Mouse (Mus musculus): ENCODE measurements around the gene Pagr1a. TPM values are rescaled to one million over a fixed set of nuclear protein-coding genes. Genes with fewer than 3 reads are reported as not detected.
A peak's percentile ranks its signal among the peaks of the same experiment; 100 is the strongest.

Gene Pagr1a
- polyA plus RNA-seq, 1 experiment from 2014 or later: 103 TPM

DNA sequence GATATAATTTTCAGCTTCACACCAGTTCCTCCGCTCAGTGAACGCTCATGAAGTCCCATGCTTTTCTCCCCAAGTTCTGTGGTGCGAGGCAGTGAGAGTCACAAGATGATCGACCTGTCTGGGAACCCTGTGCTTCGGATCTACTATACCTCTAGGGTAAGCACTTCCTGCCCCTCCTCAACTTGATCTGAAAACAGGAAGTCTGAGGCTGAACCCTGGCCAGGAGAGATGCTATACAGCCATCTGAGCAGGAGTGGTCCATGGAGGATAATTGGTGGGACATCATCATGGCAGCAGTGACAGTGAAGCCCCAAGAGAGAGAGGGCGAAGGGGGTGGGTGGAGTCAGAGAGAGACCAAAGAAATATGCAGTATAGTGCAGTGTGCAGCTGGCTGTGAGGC is 38.3 kb downstream of the Pagr1a start:
- peaks cover 17% of the 10 kb centered on the region for H3K4me1 ChIP-seq
- H3K4me3 ChIP-seq: no peak overlapping the region
- no peaks in the 10 kb centered on the region for H3K27me3 ChIP-seq (ENCODE audit: low read depth, poor library complexity, severe bottlenecking)
- no peak overlapping the region for H3K27ac ChIP-seq (replicated peaks)
- peaks cover 39% of the 10 kb centered on the region for H3K36me3 ChIP-seq
- no peak for DNase-seq (ENCODE audit: low spot score)
- WGBS: 95% methylated on average over 6 of the region's 6 CpGs
- no peaks in the 10 kb centered on the region for H3K9me3 ChIP-seq (replicated peaks)

DNA sequence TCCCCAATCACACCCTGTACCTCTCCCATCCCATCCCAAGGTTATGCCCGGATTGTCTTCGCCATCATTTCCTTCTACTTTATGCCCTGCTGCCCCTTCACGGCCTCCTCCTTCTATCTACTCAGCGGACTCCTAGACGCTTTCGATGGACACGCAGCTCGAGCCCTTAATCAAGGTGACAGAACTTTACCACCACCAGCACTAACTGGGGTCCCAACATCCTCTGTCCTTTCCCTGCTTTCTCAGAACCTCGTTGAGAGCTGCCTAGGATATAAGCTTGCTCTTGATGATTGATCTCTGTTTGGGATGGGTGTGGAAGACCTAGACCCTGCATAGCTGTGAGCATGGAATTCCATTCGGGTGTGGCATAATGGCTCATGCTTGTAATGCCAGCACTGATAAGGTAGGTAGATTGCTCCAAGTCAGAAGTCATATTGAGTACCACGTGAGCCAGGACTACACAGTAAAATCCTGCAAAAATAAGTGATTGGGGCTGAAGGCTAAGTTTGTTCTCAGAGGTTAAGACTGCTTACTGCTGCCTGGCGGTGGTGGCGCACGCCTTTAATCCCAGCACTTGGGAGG is 40.2 kb downstream of the Pagr1a start:
- Histone ChIP-seq H3K9me3 (replicated peaks) (no peaks in the 10 kb centered on the region), H3K36me3 (peaks cover 39% of the 10 kb centered on the region), H3K27me3 (ENCODE audit: low read depth, poor library complexity, severe bottlenecking) (no peaks in the 10 kb centered on the region), H3K27ac (replicated peaks) (peak overlapping the region; percentile 99), H3K4me3 (peak overlapping the region; percentile 99), H3K4me1 (peaks cover 17% of the 10 kb centered on the region)
- no peak for DNase-seq (ENCODE audit: low spot score)
- WGBS: 29% methylated on average over 14 of the region's 14 CpGs

DNA sequence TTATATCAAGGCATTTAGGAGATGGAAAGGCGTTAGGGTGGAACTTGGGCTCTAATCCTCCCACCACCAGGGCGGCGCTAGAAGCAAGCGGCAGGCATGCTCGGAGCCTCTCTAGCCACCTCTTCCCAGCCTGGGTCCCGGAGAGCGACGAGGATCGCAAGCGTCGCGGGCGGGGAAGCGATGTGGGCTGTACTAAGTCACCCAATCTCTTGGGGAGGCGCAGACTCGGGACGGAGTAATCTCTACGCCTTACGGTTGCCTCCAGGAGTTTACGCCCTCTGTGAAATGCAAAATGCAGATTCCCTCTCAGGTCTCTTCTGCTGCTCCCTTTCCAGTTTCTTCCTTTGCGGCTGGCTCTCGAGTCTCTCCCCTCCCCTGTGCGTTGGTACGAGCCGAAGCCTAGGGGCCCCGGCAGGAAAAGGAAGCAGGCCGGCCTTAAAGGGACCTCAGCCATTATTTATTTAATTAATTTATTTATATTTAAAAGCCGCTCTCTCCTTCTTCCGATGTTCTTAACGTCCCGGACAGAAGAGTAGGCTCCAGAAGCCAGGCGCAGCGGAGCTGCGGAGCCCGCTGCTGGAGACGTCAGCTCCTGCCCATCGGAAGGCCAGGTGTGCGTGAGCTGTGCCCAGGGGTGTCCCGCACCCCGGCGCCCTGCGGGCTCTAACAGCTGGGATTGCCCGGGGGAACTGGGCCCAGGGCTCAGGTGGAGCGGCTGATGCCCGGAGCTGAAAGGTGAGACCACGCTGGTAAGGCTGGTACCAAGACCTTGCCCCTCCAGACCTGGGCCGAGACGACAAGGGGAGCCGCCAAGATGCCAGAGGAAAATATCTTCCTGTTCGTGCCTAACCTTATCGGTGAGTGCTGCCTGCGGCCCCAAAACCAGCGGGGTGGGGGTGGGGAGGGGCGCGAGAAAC is 40.9 kb downstream of the Pagr1a start, which contains the start of gene Cdiptos:
Gene Cdiptos, minus strand, starts transcription at position 149 of the 917 bp plus-strand sequence.
- under 1% methylated on average over 55 of the region's 55 CpGs for WGBS

DNA sequence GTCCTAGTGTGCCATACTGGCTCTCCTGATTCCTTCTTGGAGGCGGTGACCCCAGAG is 41.4 kb downstream of the Pagr1a start, which contains the start of gene Cdipt:
Gene Cdipt, plus strand, starts transcription at position 22 of the 57 bp plus-strand sequence.
- Histone ChIP-seq H3K27me3 (ENCODE audit: low read depth, poor library complexity, severe bottlenecking) (no peaks in the 10 kb centered on the region), H3K4me3 (peak within 1 kb of the TSS; percentile 99), H3K9me3 (replicated peaks) (no peaks in the 10 kb centered on the region), H3K4me1 (peaks cover 17% of the 10 kb centered on the region), H3K27ac (replicated peaks) (peak within 1 kb of the TSS; percentile 99), H3K36me3 (peaks cover 31% of the 10 kb centered on the region)
- 0% methylated on average over 1 of the region's 1 CpGs for WGBS
- DNase-seq (ENCODE audit: low spot score): no peak

More for the DNA sequence above, 40.9 kb downstream of the Pagr1a start, which contains the start of gene Cdiptos:
- peaks cover 36% of the 10 kb centered on the region for H3K36me3 ChIP-seq
- H3K27me3 ChIP-seq (ENCODE audit: low read depth, poor library complexity, severe bottlenecking): no peaks in the 10 kb centered on the region
- peak; percentile 97 for DNase-seq (ENCODE audit: low spot score)
- H3K9me3 ChIP-seq (replicated peaks): no peaks in the 10 kb centered on the region
- H3K27ac ChIP-seq (replicated peaks): peak within 1 kb of the TSS; percentile 99
- peaks cover 17% of the 10 kb centered on the region for H3K4me1 ChIP-seq
- peak within 1 kb of the TSS; percentile 99 for H3K4me3 ChIP-seq

DNA sequence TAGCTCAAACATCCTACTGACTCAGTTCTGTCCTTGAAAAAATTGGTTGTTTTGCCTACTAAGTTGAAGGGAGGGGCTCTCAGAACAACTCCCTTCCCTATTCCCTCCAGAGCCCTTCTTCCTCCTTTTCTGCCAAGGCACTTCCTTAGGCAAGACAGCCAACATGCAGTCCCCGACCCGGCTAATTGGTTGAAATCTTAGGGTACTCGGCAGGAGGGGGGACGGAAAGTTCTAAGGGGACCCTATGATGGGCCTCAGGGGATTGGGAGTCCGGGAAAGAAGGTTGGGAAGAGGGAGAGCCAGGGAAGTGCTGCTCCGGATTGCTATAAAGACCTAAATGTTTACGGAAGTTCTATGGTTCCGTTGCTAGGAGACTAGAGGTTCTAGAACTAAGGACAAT is 41.7 kb downstream of the Pagr1a start:
- WGBS: 19% methylated on average over 8 of the region's 8 CpGs
- Histone ChIP-seq H3K27ac (replicated peaks) (peak overlapping the region; percentile 99), H3K27me3 (ENCODE audit: low read depth, poor library complexity, severe bottlenecking) (no peaks in the 10 kb centered on the region), H3K4me1 (peaks cover 17% of the 10 kb centered on the region), H3K4me3 (peak overlapping the region; percentile 99), H3K9me3 (replicated peaks) (no peaks in the 10 kb centered on the region), H3K36me3 (peaks cover 30% of the 10 kb centered on the region)
- no peak for DNase-seq (ENCODE audit: low spot score)

DNA sequence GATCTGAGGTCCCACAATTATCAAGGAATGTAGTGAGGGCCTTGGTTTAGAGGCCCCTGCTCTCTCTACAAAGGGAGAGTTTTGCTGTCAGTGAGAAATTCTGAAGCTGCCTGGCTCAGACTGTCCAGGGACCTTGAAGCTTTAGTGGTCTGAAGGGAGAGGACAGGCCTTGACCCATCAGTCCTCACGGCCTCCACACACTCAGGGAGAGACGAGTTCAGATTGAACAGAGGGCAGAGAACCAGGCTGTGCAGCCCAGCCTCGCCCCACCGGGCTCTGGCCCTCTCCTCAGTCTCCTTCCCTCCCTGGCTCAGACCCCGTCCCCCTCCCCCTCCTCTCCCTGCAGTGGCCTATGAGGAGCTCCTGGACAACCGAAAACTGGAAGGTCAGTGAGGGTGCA is 49.8 kb downstream of the Pagr1a start:
- H3K36me3 ChIP-seq: peaks cover 10% of the 10 kb centered on the region; the same call in 1 of the 2 replicates
- H3K27ac ChIP-seq (replicated peaks): no peak overlapping the region
- H3K9me3 ChIP-seq (replicated peaks): no peaks in the 10 kb centered on the region
- DNase-seq (ENCODE audit: low spot score): no peak
- WGBS: 70% methylated on average over 6 of the region's 6 CpGs
- peaks cover 21% of the 10 kb centered on the region for H3K27me3 ChIP-seq (ENCODE audit: low read depth, poor library complexity, severe bottlenecking)
- H3K4me3 ChIP-seq: no peak overlapping the region
- peaks cover 11% of the 10 kb centered on the region for H3K4me1 ChIP-seq

DNA sequence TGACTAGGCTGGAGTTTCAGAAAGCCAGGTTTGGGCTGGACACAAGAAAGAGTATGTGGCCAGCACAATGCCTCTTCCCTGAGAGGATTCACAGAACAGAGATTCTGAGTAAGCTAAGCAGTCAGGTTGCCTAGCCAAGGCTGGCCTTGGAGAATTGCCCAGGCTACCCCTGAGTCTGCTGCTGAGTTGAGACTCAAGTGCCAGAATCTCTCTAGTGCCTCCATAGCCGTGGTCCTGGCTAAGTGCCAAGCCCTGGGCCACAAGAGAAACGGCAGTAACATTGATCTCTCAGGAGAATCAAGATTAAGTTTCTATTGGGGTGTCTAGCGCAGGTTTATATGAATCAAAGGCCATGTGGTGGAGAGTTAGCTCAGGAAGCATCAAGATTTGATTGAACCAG is 51.6 kb downstream of the Pagr1a start:
- DNase-seq (ENCODE audit: low spot score): no peak
- 86% methylated on average over 3 of the region's 3 CpGs for WGBS
- Histone ChIP-seq H3K4me1 (peaks cover 11% of the 10 kb centered on the region), H3K9me3 (replicated peaks) (no peaks in the 10 kb centered on the region), H3K27me3 (ENCODE audit: low read depth, poor library complexity, severe bottlenecking) (peaks cover 35% of the 10 kb centered on the region), H3K4me3 (no peak overlapping the region), H3K27ac (replicated peaks) (no peak overlapping the region), H3K36me3 (peaks cover 11% of the 10 kb centered on the region; the same call in 1 of the 2 replicates)

Small RNA genes lying within 50 kb of the gene (microRNA-seq; reads per million reads assigned to microRNA genes)
- not detected for gene Gm44343

Other genes starting within 250 kb of the Pagr1a start
- 41.0 and 60.5 TPM in 2 replicates for gene Ypel3, start 240.4 kb downstream of the Pagr1a start, polyA plus RNA-seq (2016; fragmentation: Nextera tagmentation; extraction: Ambion mirVana)
- gene Tbx6, start 235.9 kb downstream of the Pagr1a start, polyA plus RNA-seq (2016; fragmentation: Nextera tagmentation; extraction: Ambion mirVana): 0.42 and 0.64 TPM in 2 replicates
- gene Ppp4c, start 224.9 kb downstream of the Pagr1a start, polyA plus RNA-seq (2016; fragmentation: Nextera tagmentation; extraction: Ambion mirVana): 376 and 407 TPM in 2 replicates
- gene Fam57b, start 219.7 kb downstream of the Pagr1a start, polyA plus RNA-seq (2016; fragmentation: Nextera tagmentation; extraction: Ambion mirVana): 4.1 and 7.7 TPM in 2 replicates
- gene 4930451I11Rik, start 185.7 kb downstream of the Pagr1a start, polyA plus RNA-seq (2016; fragmentation: Nextera tagmentation; extraction: Ambion mirVana): not detected in 2 replicates
- gene Doc2a, start 169.9 kb downstream of the Pagr1a start, polyA plus RNA-seq (2016; fragmentation: Nextera tagmentation; extraction: Ambion mirVana): 6.6 and 8.4 TPM in 2 replicates
- gene Hirip3, start 155.4 kb downstream of the Pagr1a start, polyA plus RNA-seq (2016; fragmentation: Nextera tagmentation; extraction: Ambion mirVana): 50.1 and 50.7 TPM in 2 replicates
- 105 and 107 TPM in 2 replicates for gene Ino80e, start 155.0 kb downstream of the Pagr1a start, polyA plus RNA-seq (2016; fragmentation: Nextera tagmentation; extraction: Ambion mirVana)
- 53.2 and 61.1 TPM in 2 replicates for gene Taok2, start 132.6 kb downstream of the Pagr1a start, polyA plus RNA-seq (2016; fragmentation: Nextera tagmentation; extraction: Ambion mirVana)
- 29.4 and 36.1 TPM in 2 replicates for gene Tmem219, start 94.4 kb downstream of the Pagr1a start, polyA plus RNA-seq (2016; fragmentation: Nextera tagmentation; extraction: Ambion mirVana)
- 20.8 and 26.1 TPM in 2 replicates for gene Kctd13, start 88.5 kb downstream of the Pagr1a start, polyA plus RNA-seq (2016; fragmentation: Nextera tagmentation; extraction: Ambion mirVana)
- gene Asphd1, start 67.8 kb downstream of the Pagr1a start, polyA plus RNA-seq (2016; fragmentation: Nextera tagmentation; extraction: Ambion mirVana): 0.25 and 0.76 TPM in 2 replicates
- 2.0 and 4.6 TPM in 2 replicates for gene Sez6l2, start 66.8 kb downstream of the Pagr1a start, polyA plus RNA-seq (2016; fragmentation: Nextera tagmentation; extraction: Ambion mirVana)
- gene Cdipt, start 41.4 kb downstream of the Pagr1a start, polyA plus RNA-seq (2016; fragmentation: Nextera tagmentation; extraction: Ambion mirVana): 89.2 and 99.8 TPM in 2 replicates
- 0.51 and 1.0 TPM in 2 replicates for gene Cdiptos, start 41.3 kb downstream of the Pagr1a start, polyA plus RNA-seq (2016; fragmentation: Nextera tagmentation; extraction: Ambion mirVana)
- 3.0 and 5.2 TPM in 2 replicates for gene Mvp, start 2.7 kb downstream of the Pagr1a start, polyA plus RNA-seq (2016; fragmentation: Nextera tagmentation; extraction: Ambion mirVana)
- gene Pagr1b, start 868 bp downstream of the Pagr1a start, polyA plus RNA-seq (2016; fragmentation: Nextera tagmentation; extraction: Ambion mirVana): 0.19 and 0.25 TPM in 2 replicates
- 46.2 and 55.1 TPM in 2 replicates for gene Gm42742, start 3.7 kb upstream of the Pagr1a start, polyA plus RNA-seq (2016; fragmentation: Nextera tagmentation; extraction: Ambion mirVana)
- gene Prrt2, start 3.9 kb upstream of the Pagr1a start, polyA plus RNA-seq (2016; fragmentation: Nextera tagmentation; extraction: Ambion mirVana): 2.9 and 4.4 TPM in 2 replicates
- gene Maz, start 9.7 kb upstream of the Pagr1a start, polyA plus RNA-seq (2016; fragmentation: Nextera tagmentation; extraction: Ambion mirVana): 64.6 and 66.4 TPM in 2 replicates
- gene Kif22, start 25.1 kb upstream of the Pagr1a start, polyA plus RNA-seq (2016; fragmentation: Nextera tagmentation; extraction: Ambion mirVana): 210 and 222 TPM in 2 replicates
- gene Zg16, start 70.0 kb upstream of the Pagr1a start, polyA plus RNA-seq (2016; fragmentation: Nextera tagmentation; extraction: Ambion mirVana): not detected in 2 replicates
- 0.91 and 1.2 TPM in 2 replicates for gene AI467606, start 74.0 kb upstream of the Pagr1a start, polyA plus RNA-seq (2016; fragmentation: Nextera tagmentation; extraction: Ambion mirVana)
- 7.2 and 10.3 TPM in 2 replicates for gene Qprt, start 104.9 kb upstream of the Pagr1a start, polyA plus RNA-seq (2016; fragmentation: Nextera tagmentation; extraction: Ambion mirVana)
- 0.09 and 0.10 TPM in 2 replicates for gene Spn, start 120.5 kb upstream of the Pagr1a start, polyA plus RNA-seq (2016; fragmentation: Nextera tagmentation; extraction: Ambion mirVana)
- gene Cd2bp2, start 178.7 kb upstream of the Pagr1a start, polyA plus RNA-seq (2016; fragmentation: Nextera tagmentation; extraction: Ambion mirVana): 94.3 and 109 TPM in 2 replicates
- 22.7 and 29.4 TPM in 2 replicates for gene Tbc1d10b, start 191.1 kb upstream of the Pagr1a start, polyA plus RNA-seq (2016; fragmentation: Nextera tagmentation; extraction: Ambion mirVana)
- gene Mylpf, start 191.5 kb upstream of the Pagr1a start, polyA plus RNA-seq (2016; fragmentation: Nextera tagmentation; extraction: Ambion mirVana): 12.6 and 16.5 TPM in 2 replicates
- gene Zfp553, start 215.7 kb upstream of the Pagr1a start, polyA plus RNA-seq (2016; fragmentation: Nextera tagmentation; extraction: Ambion mirVana): 75.4 and 78.6 TPM in 2 replicates
- 31.8 and 32.7 TPM in 2 replicates for gene Sept1, start 215.8 kb upstream of the Pagr1a start, polyA plus RNA-seq (2016; fragmentation: Nextera tagmentation; extraction: Ambion mirVana)
- gene Zfp771, start 226.9 kb upstream of the Pagr1a start, polyA plus RNA-seq (2016; fragmentation: Nextera tagmentation; extraction: Ambion mirVana): 59.4 TPM in 2 replicates
- 289 and 345 TPM in 2 replicates for gene Dctpp1, start 243.4 kb upstream of the Pagr1a start, polyA plus RNA-seq (2016; fragmentation: Nextera tagmentation; extraction: Ambion mirVana)

All from midbrain, embryonic 10.5 days (tissue).